Mouse (Mus musculus) liver, embryonic 14.5 days (tissue): Measurements from ENCODE around the gene Rap2b. TPM values are rescaled to one million over a fixed set of nuclear protein-coding genes. Genes with fewer than 3 reads are reported as not detected.

ENCODE experiments used
- ATAC-seq: fragments of 200-750 bp; cut with Nextera tagmentation; 2 replicates; pipeline ENCODE4 v1.8.0; 2017; ENCODE audit warnings: moderate number of reproducible peaks, mild to moderate bottlenecking, moderate library complexity; ENCODE audit not compliant: insufficient read depth
- DNase-seq, 3 experiments: peaks; one replicate each; pipeline ENCODE4 v3.0.0-alpha.2; 2012 to 2013; ENCODE audit warnings: low read depth in 3 of 3, low spot score in 3 of 3
- H3K27ac ChIP-seq: fragments of 300-500 bp; sonication (generic); 2 replicates; pipeline ENCODE4 v1.5.1; 2014; ENCODE audit warnings: moderate library complexity, mild to moderate bottlenecking, control low read depth, inconsistent platforms
- H3K27me3 ChIP-seq: fragments of 300-500 bp; sonication (generic); 2 replicates; pipeline ENCODE4 v1.6.1; 2014; ENCODE audit warnings: mild to moderate bottlenecking, low read length, moderate library complexity; ENCODE audit not compliant: control insufficient read depth, insufficient read depth
- H3K36me3 ChIP-seq: fragments of 300-500 bp; sonication (generic); replicated peaks from 2 replicates; pipeline ENCODE4 v1.6.1; 2014; ENCODE audit warnings: low read depth; ENCODE audit not compliant: control insufficient read depth, insufficient read depth
- H3K4me1 ChIP-seq, 2 experiments: fragments of 200-500 bp in 1 of 2; fragments of 300-500 bp in 1 of 2; sonication (generic) in 1 of 2; replicated peaks; 2 replicates each; pipeline ENCODE4 v1.6.1; 2012 to 2014; ENCODE audit warnings: antibody characterized with exemption in 1 of 2, inconsistent platforms in 1 of 2, low read length in 1 of 2; ENCODE audit not compliant: control insufficient read depth in 2 of 2, insufficient read depth in 2 of 2
- H3K4me2 ChIP-seq: fragments of 300-500 bp; sonication (generic); 2 replicates; pipeline ENCODE4 v1.6.1; 2014; ENCODE audit warnings: low read depth, mild to moderate bottlenecking, control low read depth, moderate library complexity
- H3K4me3 ChIP-seq, 2 experiments: fragments of 200-500 bp in 1 of 2; fragments of 300-500 bp in 1 of 2; sonication (generic) in 1 of 2; 2 replicates each; pipeline ENCODE4 v1.5.1; 2012 to 2014; ENCODE audit warnings: low read depth in 2 of 2, low read length in 2 of 2, mild to moderate bottlenecking in 2 of 2, control low read depth in 1 of 2, inconsistent platforms in 1 of 2, moderate library complexity in 1 of 2; ENCODE audit not compliant: insufficient read depth in 1 of 2
- H3K9ac ChIP-seq: fragments of 300-500 bp; sonication (generic); replicated peaks from 2 replicates; pipeline ENCODE4 v1.6.1; 2014; ENCODE audit warnings: mild to moderate bottlenecking, control low read depth, moderate library complexity
- H3K9me3 ChIP-seq: fragments of 300-500 bp; sonication (generic); 2 replicates; pipeline ENCODE4 v1.6.1; 2016; ENCODE audit warnings: low read length, mixed read lengths; ENCODE audit not compliant: control insufficient read depth
- CTCF ChIP-seq: IDR thresholded peaks from 2 replicates; pipeline ENCODE4 v1.5.1; 2016; ENCODE audit warnings: antibody characterized with exemption, low read depth, control low read depth
- EP300 ChIP-seq: IDR thresholded peaks from 2 replicates; pipeline ENCODE4 v1.6.1; 2016; ENCODE audit warnings: antibody characterized with exemption, low read depth
- WGBS: fragments of 180-500 bp; shearing (Covaris S2); extraction: QIAGEN DNeasy Blood & Tissue Kit; methylation state at CpG from one replicate; pipeline ENCODE4 v1.1.7; 2014; ENCODE audit not compliant: insufficient replicate concordance; 5-methylcytosine and 5-hydroxymethylcytosine counted together
- polyA plus RNA-seq, 2 experiments: library from polyadenylated mRNA; depleted of rRNA in 1 of 2; stranded (reverse) in 1 of 2; unstranded in 1 of 2; fragments of >200 nt; fragmentation: Nextera tagmentation in 1 of 2; extraction: Ambion mirVana in 1 of 2; gene quantifications; 2 replicates each; pipeline versions ENCODE4 v1.2.1 to v1.2.3; 2012 to 2014

The Rap2b gene
- polyA plus RNA-seq, 2 experiments = 1.6 to 2.7 TPM

DNA sequence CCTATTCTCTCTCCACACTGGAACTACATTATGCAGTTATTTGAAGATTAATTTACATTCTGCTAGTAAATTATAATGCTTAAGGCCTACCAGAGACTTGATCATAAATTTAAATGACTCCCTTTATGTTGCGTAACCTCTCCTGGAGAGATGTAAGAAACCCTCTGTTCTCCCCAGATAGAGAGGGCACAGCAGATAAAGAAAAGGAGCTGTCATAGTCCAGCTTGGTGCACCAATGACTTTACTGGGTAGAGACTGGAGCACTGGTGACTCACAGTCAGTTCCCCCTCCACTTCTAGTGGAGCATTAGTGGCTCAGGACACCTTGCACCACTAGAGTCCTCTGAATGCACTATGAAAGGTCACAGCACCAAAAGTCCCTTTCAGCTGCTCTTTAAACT is 31.4 kb downstream of the Rap2b start:
- Histone ChIP-seq H3K9ac (no peak overlapping the region), H3K27me3 (no peaks in the 10 kb centered on the region), H3K36me3 (no peaks in the 10 kb centered on the region), H3K4me3 (no peak overlapping the region), H3K9me3 (no peaks in the 10 kb centered on the region), H3K4me1 (peaks cover 7 to 16% of the 10 kb centered on the region in 2 experiments; a peak in 3 of 4 replicates), H3K27ac (no peak overlapping the region), H3K4me2 (no peak overlapping the region)
- DNase-seq (peak; percentile 28 to 52 (median 44)), ATAC-seq (peak; percentile 96)
- 10% methylated on average over 1 of the region's 1 CpGs for WGBS
- TF ChIP-seq EP300 = peak; percentile 57; the same call in 1 of the 2 replicates
- no peak for TF ChIP-seq CTCF

DNA sequence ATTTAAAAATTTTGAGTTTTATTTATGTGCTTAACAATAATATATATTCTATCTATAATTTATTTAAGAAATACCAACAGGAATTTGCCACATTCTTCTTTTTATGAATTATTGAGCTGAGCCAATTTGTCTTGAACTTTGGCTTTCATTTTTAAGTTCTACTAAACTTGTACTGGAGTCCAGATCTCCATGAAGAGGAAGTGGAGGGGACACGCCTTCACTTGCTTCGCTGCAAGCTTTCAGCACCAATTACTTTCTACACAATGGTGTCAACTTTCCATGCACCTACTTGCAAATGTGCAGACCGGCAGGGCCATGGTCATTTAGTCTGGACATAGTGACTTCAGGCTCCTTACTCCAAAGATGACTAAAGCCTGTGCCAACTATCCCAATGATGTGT is 32.1 kb downstream of the Rap2b start:
- WGBS = 31% methylated on average over 3 of the region's 3 CpGs
- DNase-seq (no peak), ATAC-seq (no peak)
- TF ChIP-seq EP300 (no peak), CTCF (no peak)
- Histone ChIP-seq H3K27ac (no peak overlapping the region), H3K9me3 (no peaks in the 10 kb centered on the region), H3K4me2 (no peak overlapping the region), H3K36me3 (no peaks in the 10 kb centered on the region), H3K27me3 (no peaks in the 10 kb centered on the region), H3K4me3 (no peak overlapping the region), H3K4me1 (peaks cover 7 to 16% of the 10 kb centered on the region in 2 experiments; a peak in 3 of 4 replicates), H3K9ac (no peak overlapping the region)

DNA sequence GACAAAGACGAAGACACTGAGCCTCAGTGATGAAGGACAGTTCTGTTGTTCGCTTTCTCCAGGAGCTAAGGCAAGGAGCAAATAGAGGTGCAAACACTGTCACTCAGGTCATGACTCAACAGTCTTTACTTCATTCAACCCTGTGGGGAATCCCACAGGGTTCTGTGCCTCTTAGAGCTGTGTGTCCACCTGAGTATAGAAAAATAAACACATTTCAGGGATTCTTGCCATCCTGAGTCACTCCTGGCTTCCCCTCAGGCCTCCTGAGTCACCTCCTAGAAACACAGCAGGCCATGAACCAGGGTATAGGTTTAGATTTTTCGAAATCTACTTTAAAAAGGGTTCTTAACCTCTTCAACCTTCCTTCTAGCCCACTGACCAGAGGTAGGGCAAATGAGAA is 33.9 kb downstream of the Rap2b start:
- Histone ChIP-seq H3K4me2 (no peak overlapping the region), H3K27ac (no peak overlapping the region), H3K9ac (no peak overlapping the region), H3K36me3 (no peaks in the 10 kb centered on the region), H3K4me3 (no peak overlapping the region), H3K27me3 (no peaks in the 10 kb centered on the region), H3K9me3 (no peaks in the 10 kb centered on the region), H3K4me1 (peaks cover 7 to 16% of the 10 kb centered on the region in 2 experiments; a peak in 3 of 4 replicates)
- DNase-seq (no peak), ATAC-seq (no peak)
- TF ChIP-seq CTCF (no peak), EP300 (no peak)
- WGBS = 67% methylated on average over 3 of the region's 3 CpGs

DNA sequence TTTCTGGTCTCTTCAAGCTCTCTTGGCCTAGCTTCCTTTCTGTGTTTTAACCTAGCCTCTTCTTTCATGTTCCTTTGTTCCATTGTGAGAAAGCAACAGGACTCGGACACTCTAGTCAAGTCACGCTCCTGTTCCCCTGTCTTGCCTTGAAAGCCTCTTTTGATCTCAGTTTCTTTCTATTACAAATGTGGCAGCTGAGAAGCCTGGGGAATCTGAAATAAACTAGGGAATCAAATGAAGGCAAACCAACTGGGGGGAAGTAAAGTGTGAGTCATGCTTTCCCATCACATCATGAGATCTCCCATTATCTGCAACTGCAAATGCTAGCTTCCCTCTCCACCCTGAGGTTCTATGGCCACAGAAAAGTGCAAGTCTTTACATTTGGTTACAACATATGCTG is 35.3 kb downstream of the Rap2b start:
- Histone ChIP-seq H3K9ac (no peak overlapping the region), H3K27ac (no peak overlapping the region), H3K4me3 (no peak overlapping the region), H3K4me2 (no peak overlapping the region), H3K36me3 (no peaks in the 10 kb centered on the region), H3K9me3 (no peaks in the 10 kb centered on the region), H3K4me1 (peaks cover 7 to 16% of the 10 kb centered on the region in 2 experiments; a peak in 3 of 4 replicates), H3K27me3 (no peaks in the 10 kb centered on the region)
- no peak for TF ChIP-seq CTCF
- TF ChIP-seq EP300 = no peak
- ATAC-seq = no peak
- 76% methylated on average over 2 of the region's 2 CpGs for WGBS
- peak in 1 of 3 experiments; percentile 7 for DNase-seq

DNA sequence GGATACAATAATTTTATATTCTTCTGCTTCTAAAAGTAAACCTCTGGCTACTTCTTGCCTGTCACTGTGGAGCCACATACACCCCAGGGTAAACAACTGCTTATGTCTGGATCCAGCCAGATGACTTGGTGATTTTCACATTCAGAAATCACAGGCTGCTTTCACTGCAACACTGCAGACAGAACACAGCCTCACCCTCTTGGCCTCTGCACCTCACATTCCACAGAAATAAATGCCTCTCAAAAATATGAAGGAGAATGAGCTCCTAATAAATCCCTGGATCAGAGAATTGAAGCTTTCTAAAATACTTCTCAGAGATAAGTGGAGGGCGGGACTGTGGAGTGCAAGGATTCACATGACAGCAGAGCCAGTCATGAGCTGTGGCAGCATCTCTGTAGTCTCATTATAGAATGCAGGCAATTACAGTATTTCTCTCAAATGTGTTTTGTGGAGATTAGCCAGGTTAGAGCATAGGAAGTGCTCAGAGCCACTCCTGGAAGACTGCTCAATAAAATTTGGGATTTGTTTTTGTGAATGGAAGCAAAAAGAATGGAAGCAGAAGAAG is 39.5 kb downstream of the Rap2b start:
- Histone ChIP-seq H3K4me1 (peaks cover 0 to 4% of the 10 kb centered on the region in 2 experiments; a peak in 2 of 4 replicates), H3K4me2 (no peak overlapping the region), H3K27ac (no peak overlapping the region), H3K36me3 (no peaks in the 10 kb centered on the region), H3K4me3 (no peak overlapping the region), H3K27me3 (no peaks in the 10 kb centered on the region), H3K9ac (no peak overlapping the region), H3K9me3 (no peaks in the 10 kb centered on the region)
- TF ChIP-seq EP300 (no peak), CTCF (no peak)
- ATAC-seq (no peak), DNase-seq (no peak)
- 38% methylated on average over 1 of the region's 1 CpGs for WGBS
